Mouse (Mus musculus): ENCODE measurements around the gene Slc37a1. TPM values are rescaled to one million over a fixed set of nuclear protein-coding genes. Genes with fewer than 3 reads are reported as not detected.

Gene Slc37a1
- polyA plus RNA-seq (2012; ENCODE audit: insufficient read depth, insufficient read length, low replicate concordance, missing spikeins): not detected in 2 replicates

GRCm38 (mm10) chr17:31286492-31286891 lies at the start of gene Slc37a1:
Gene Slc37a1 (plus strand): TSS chr17:31286792.
- 97% methylated on average over 1 of the region's 1 CpGs for WGBS
- Histone ChIP-seq H3K27ac (ENCODE audit: insufficient read depth, low read depth, low read length) (no peak within 1 kb of the TSS), H3K4me3 (ENCODE audit: insufficient read depth, low read depth, low read length) (no peak within 1 kb of the TSS), H3K4me1 (ENCODE audit: control insufficient read depth, insufficient read depth, low read length) (peaks cover 9% of the 10 kb centered on the region)
- TF ChIP-seq CTCF (IDR thresholded peaks at IDR 0.05; ENCODE audit: insufficient read depth, low read depth, low read length) (no peak), POLR2A (IDR thresholded peaks at IDR 0.05; ENCODE audit: insufficient read depth, low read depth, low read length) (no peak)

GRCm38 (mm10) chr17:31238234-31239020 lies 48.2 kb upstream of the Slc37a1 start:
- Histone ChIP-seq H3K4me3 (ENCODE audit: insufficient read depth, low read depth, low read length) (no peak overlapping the region), H3K27ac (ENCODE audit: insufficient read depth, low read depth, low read length) (no peak overlapping the region), H3K4me1 (ENCODE audit: control insufficient read depth, insufficient read depth, low read length) (no peaks in the 10 kb centered on the region)
- TF ChIP-seq CTCF (IDR thresholded peaks at IDR 0.05; ENCODE audit: insufficient read depth, low read depth, low read length) (no peak), POLR2A (IDR thresholded peaks at IDR 0.05; ENCODE audit: insufficient read depth, low read depth, low read length) (no peak)
- 83% methylated on average over 7 of the region's 7 CpGs for WGBS

- H3K4me3 ChIP-seq (ENCODE audit: insufficient read depth, low read depth, low read length): no peak overlapping the region
- WGBS: 88% methylated on average over 8 of the region's 8 CpGs
Observed at GRCm38 (mm10) chr17:31241156-31241555, 45.4 kb upstream of the Slc37a1 start.

GRCm38 (mm10) chr17:31242764-31243163 lies 43.8 kb upstream of the Slc37a1 start:
- Histone ChIP-seq H3K27ac (ENCODE audit: insufficient read depth, low read depth, low read length) (no peak overlapping the region), H3K4me1 (ENCODE audit: control insufficient read depth, insufficient read depth, low read length) (no peaks in the 10 kb centered on the region), H3K4me3 (ENCODE audit: insufficient read depth, low read depth, low read length) (no peak overlapping the region)
- WGBS: 8% methylated on average over 1 of the region's 1 CpGs
- TF ChIP-seq CTCF (IDR thresholded peaks at IDR 0.05; ENCODE audit: insufficient read depth, low read depth, low read length): no peak

More at GRCm38 (mm10) chr17:31241156-31241555, 45.4 kb upstream of the Slc37a1 start:
- Histone ChIP-seq H3K4me1 (ENCODE audit: control insufficient read depth, insufficient read depth, low read length) (no peaks in the 10 kb centered on the region), H3K27ac (ENCODE audit: insufficient read depth, low read depth, low read length) (no peak overlapping the region)
- TF ChIP-seq CTCF (IDR thresholded peaks at IDR 0.05; ENCODE audit: insufficient read depth, low read depth, low read length): no peak
- TF ChIP-seq POLR2A (IDR thresholded peaks at IDR 0.05; ENCODE audit: insufficient read depth, low read depth, low read length): no peak

GRCm38 (mm10) chr17:31245321-31245720 lies 41.3 kb upstream of the Slc37a1 start:
- 91% methylated on average over 5 of the region's 5 CpGs for WGBS
- Histone ChIP-seq H3K27ac (ENCODE audit: insufficient read depth, low read depth, low read length) (no peak overlapping the region), H3K4me3 (ENCODE audit: insufficient read depth, low read depth, low read length) (no peak overlapping the region), H3K4me1 (ENCODE audit: control insufficient read depth, insufficient read depth, low read length) (no peaks in the 10 kb centered on the region)
- TF ChIP-seq CTCF (IDR thresholded peaks at IDR 0.05; ENCODE audit: insufficient read depth, low read depth, low read length) (no peak), POLR2A (IDR thresholded peaks at IDR 0.05; ENCODE audit: insufficient read depth, low read depth, low read length) (no peak)

GRCm38 (mm10) chr17:31247144-31247543 lies 39.4 kb upstream of the Slc37a1 start:
- no peak for TF ChIP-seq POLR2A (IDR thresholded peaks at IDR 0.05; ENCODE audit: insufficient read depth, low read depth, low read length)
- TF ChIP-seq CTCF (IDR thresholded peaks at IDR 0.05; ENCODE audit: insufficient read depth, low read depth, low read length): no peak
- Histone ChIP-seq H3K27ac (ENCODE audit: insufficient read depth, low read depth, low read length) (no peak overlapping the region), H3K4me3 (ENCODE audit: insufficient read depth, low read depth, low read length) (no peak overlapping the region), H3K4me1 (ENCODE audit: control insufficient read depth, insufficient read depth, low read length) (no peaks in the 10 kb centered on the region)
- 53% methylated on average over 5 of the region's 5 CpGs for WGBS

- TF ChIP-seq CTCF (IDR thresholded peaks at IDR 0.05; ENCODE audit: insufficient read depth, low read depth, low read length) (no peak), POLR2A (IDR thresholded peaks at IDR 0.05; ENCODE audit: insufficient read depth, low read depth, low read length) (no peak)
- H3K4me1 ChIP-seq (ENCODE audit: control insufficient read depth, insufficient read depth, low read length): peaks cover 6% of the 10 kb centered on the region
Observed at GRCm38 (mm10) chr17:31253951-31254350, 32.6 kb upstream of the Slc37a1 start.

GRCm38 (mm10) chr17:31254463-31254931 lies 32.1 kb upstream of the Slc37a1 start:
- TF ChIP-seq CTCF (IDR thresholded peaks at IDR 0.05; ENCODE audit: insufficient read depth, low read depth, low read length) (peak; percentile 46), POLR2A (IDR thresholded peaks at IDR 0.05; ENCODE audit: insufficient read depth, low read depth, low read length) (no peak)
- Histone ChIP-seq H3K4me1 (ENCODE audit: control insufficient read depth, insufficient read depth, low read length) (peaks cover 6% of the 10 kb centered on the region), H3K4me3 (ENCODE audit: insufficient read depth, low read depth, low read length) (no peak overlapping the region), H3K27ac (ENCODE audit: insufficient read depth, low read depth, low read length) (no peak overlapping the region)
- 8% methylated on average over 9 of the region's 9 CpGs for WGBS

More at GRCm38 (mm10) chr17:31253951-31254350, 32.6 kb upstream of the Slc37a1 start:
- no peak overlapping the region for H3K27ac ChIP-seq (ENCODE audit: insufficient read depth, low read depth, low read length)
- H3K4me3 ChIP-seq (ENCODE audit: insufficient read depth, low read depth, low read length): no peak overlapping the region
- WGBS: 74% methylated on average over 5 of the region's 5 CpGs

GRCm38 (mm10) chr17:31257149-31257548 lies 29.4 kb upstream of the Slc37a1 start:
- TF ChIP-seq CTCF (IDR thresholded peaks at IDR 0.05; ENCODE audit: insufficient read depth, low read depth, low read length) (no peak), POLR2A (IDR thresholded peaks at IDR 0.05; ENCODE audit: insufficient read depth, low read depth, low read length) (no peak)
- no peak overlapping the region for H3K27ac ChIP-seq (ENCODE audit: insufficient read depth, low read depth, low read length)
- H3K4me1 ChIP-seq (ENCODE audit: control insufficient read depth, insufficient read depth, low read length): peaks cover 6% of the 10 kb centered on the region
- 86% methylated on average over 1 of the region's 1 CpGs for WGBS
- H3K4me3 ChIP-seq (ENCODE audit: insufficient read depth, low read depth, low read length): no peak overlapping the region
